Mouse (Mus musculus) stomach, embryonic 14.5 days (tissue): ENCODE results near the gene Hes3. TPM values are rescaled to one million over a fixed set of nuclear protein-coding genes. Genes with fewer than 3 reads are reported as not detected.

Experiments
- ATAC-seq: fragments of 200-750 bp; cut with Nextera tagmentation; 2 replicates; pipeline ENCODE4 v1.8.0; 2017; ENCODE audit warnings: low read depth, moderate TSS enrichment; ENCODE audit not compliant: insufficient number of reproducible peaks, insufficient read depth, low FRiP score
- H3K27ac ChIP-seq: fragments of 300-500 bp; sonication (generic); 2 replicates; pipeline ENCODE4 v1.5.1; 2014; ENCODE audit warnings: mild to moderate bottlenecking, low read length, moderate library complexity, mixed read lengths
- H3K27me3 ChIP-seq: fragments of 300-500 bp; sonication (generic); 2 replicates; pipeline ENCODE4 v1.6.1; 2014; ENCODE audit warnings: low read length, control low read depth, mixed read lengths; ENCODE audit not compliant: control insufficient read depth, insufficient read depth
- H3K36me3 ChIP-seq: fragments of 300-500 bp; sonication (generic); 2 replicates; pipeline ENCODE4 v1.6.1; 2014; ENCODE audit warnings: mild to moderate bottlenecking, control low read depth, low read length, moderate library complexity, mixed read lengths; ENCODE audit not compliant: control insufficient read depth, insufficient read depth
- H3K4me1 ChIP-seq: fragments of 300-500 bp; sonication (generic); 2 replicates; pipeline ENCODE4 v1.6.1; 2014; ENCODE audit warnings: low read length, control low read depth, mixed read lengths; ENCODE audit not compliant: control insufficient read depth, insufficient read depth
- H3K4me2 ChIP-seq: fragments of 300-500 bp; sonication (generic); replicated peaks from 2 replicates; pipeline ENCODE4 v1.6.1; 2014; ENCODE audit warnings: low read depth, low read length, control low read depth
- H3K4me3 ChIP-seq: fragments of 300-500 bp; sonication (generic); 2 replicates; pipeline ENCODE4 v1.5.1; 2014; ENCODE audit warnings: low read depth, low read length, control low read depth
- H3K9ac ChIP-seq: fragments of 300-500 bp; sonication (generic); replicated peaks from 2 replicates; pipeline ENCODE4 v1.6.1; 2014; ENCODE audit warnings: low read depth, mild to moderate bottlenecking, control low read depth, low read length, moderate library complexity, mixed read lengths
- H3K9me3 ChIP-seq: fragments of 300-500 bp; sonication (generic); 2 replicates; pipeline ENCODE4 v1.6.1; 2016; ENCODE audit warnings: low read depth, low read length, control low read depth; ENCODE audit not compliant: control insufficient read depth
- WGBS: fragments of 180-500 bp; shearing (Covaris S2); extraction: QIAGEN DNeasy Blood & Tissue Kit; methylation state at CpG from one replicate; pipeline ENCODE4 v1.1.7; 2014; 5-methylcytosine and 5-hydroxymethylcytosine counted together
- polyA plus RNA-seq: library from polyadenylated mRNA; unstranded; fragments of >200 nt; fragmentation: Nextera tagmentation; extraction: Ambion mirVana; gene quantifications from 2 replicates; pipeline ENCODE4 v1.2.1, GENCODE M21; 2014

The Hes3 gene
- polyA plus RNA-seq, 1 experiment from 2014 or later, result 0.43 TPM

- Histone ChIP-seq H3K4me1 (peaks cover 11% of the 10 kb centered on the region; the same call in 1 of the 2 replicates), H3K4me3 (no peak overlapping the region), H3K4me2 (no peak overlapping the region), H3K9me3 (no peaks in the 10 kb centered on the region), H3K27ac (no peak overlapping the region), H3K9ac (no peak overlapping the region; the same call in 1 of the 2 replicates), H3K36me3 (no peaks in the 10 kb centered on the region; the same call in 1 of the 2 replicates), H3K27me3 (no peaks in the 10 kb centered on the region)
- peak; percentile 68 for ATAC-seq
- WGBS, result 33% methylated on average over 10 of the region's 10 CpGs
Observed at GRCm38 (mm10) chr4:152263512-152264176, 27.8 kb downstream of the Hes3 start.

- Histone ChIP-seq H3K9ac (no peak overlapping the region; the same call in 1 of the 2 replicates), H3K27me3 (no peaks in the 10 kb centered on the region), H3K36me3 (no peaks in the 10 kb centered on the region; the same call in 1 of the 2 replicates), H3K4me2 (no peak overlapping the region), H3K4me1 (peaks cover 11% of the 10 kb centered on the region; the same call in 1 of the 2 replicates), H3K27ac (no peak overlapping the region), H3K9me3 (no peaks in the 10 kb centered on the region), H3K4me3 (no peak overlapping the region)
- no peak for ATAC-seq
- WGBS, result 61% methylated on average over 9 of the region's 9 CpGs
Observed at GRCm38 (mm10) chr4:152263089-152263488, 28.4 kb downstream of the Hes3 start.

- 69% methylated on average over 9 of the region's 9 CpGs for WGBS
- H3K4me3 ChIP-seq, result no peak overlapping the region
- H3K9ac ChIP-seq, result no peak overlapping the region
- no peaks in the 10 kb centered on the region; the same call in 1 of the 2 replicates for H3K36me3 ChIP-seq
- H3K27me3 ChIP-seq, result no peaks in the 10 kb centered on the region
- no peak for ATAC-seq
- H3K4me1 ChIP-seq, result peaks cover 11% of the 10 kb centered on the region; the same call in 1 of the 2 replicates
- H3K4me2 ChIP-seq, result no peak overlapping the region
- H3K27ac ChIP-seq, result no peak overlapping the region
- no peaks in the 10 kb centered on the region for H3K9me3 ChIP-seq
Observed at GRCm38 (mm10) chr4:152262187-152262586, 29.3 kb downstream of the Hes3 start.

- WGBS, result 90% methylated on average over 8 of the region's 8 CpGs
- Histone ChIP-seq H3K9me3 (no peaks in the 10 kb centered on the region), H3K4me3 (no peak overlapping the region), H3K4me2 (no peak overlapping the region), H3K4me1 (peaks cover 15% of the 10 kb centered on the region; the same call in 1 of the 2 replicates), H3K9ac (no peak overlapping the region), H3K27me3 (no peaks in the 10 kb centered on the region), H3K27ac (no peak overlapping the region), H3K36me3 (no peaks in the 10 kb centered on the region; the same call in 1 of the 2 replicates)
- no peak for ATAC-seq
Observed at GRCm38 (mm10) chr4:152260451-152260850, 31.0 kb downstream of the Hes3 start.

- Histone ChIP-seq H3K9me3 (no peaks in the 10 kb centered on the region), H3K27me3 (no peaks in the 10 kb centered on the region), H3K4me1 (0 out of 2 replicates have a peak, but pooled peaks cover 4% of the 10 kb centered on the region), H3K9ac (no peak overlapping the region), H3K27ac (no peak overlapping the region), H3K4me2 (no peak overlapping the region), H3K4me3 (no peak overlapping the region), H3K36me3 (no peaks in the 10 kb centered on the region; the same call in 1 of the 2 replicates)
- 39% methylated on average over 6 of the region's 6 CpGs for WGBS
- no peak for ATAC-seq
Observed at GRCm38 (mm10) chr4:152257070-152257469, 34.4 kb downstream of the Hes3 start.

GRCm38 (mm10) chr4:152253183-152253759 lies 38.2 kb downstream of the Hes3 start:
- Histone ChIP-seq H3K27ac (no peak overlapping the region), H3K9ac (no peak overlapping the region), H3K27me3 (no peaks in the 10 kb centered on the region), H3K9me3 (no peaks in the 10 kb centered on the region), H3K4me2 (no peak overlapping the region), H3K4me3 (no peak overlapping the region), H3K4me1 (0 out of 2 replicates have a peak, but pooled peaks cover 4% of the 10 kb centered on the region), H3K36me3 (no peaks in the 10 kb centered on the region)
- ATAC-seq, result no peak; the same call in 1 of the 2 replicates
- WGBS, result 66% methylated on average over 9 of the region's 9 CpGs

GRCm38 (mm10) chr4:152250615-152251014 lies 40.8 kb downstream of the Hes3 start:
- Histone ChIP-seq H3K9me3 (no peaks in the 10 kb centered on the region), H3K27ac (no peak overlapping the region), H3K9ac (no peak overlapping the region), H3K36me3 (no peaks in the 10 kb centered on the region), H3K27me3 (no peaks in the 10 kb centered on the region), H3K4me3 (no peak overlapping the region), H3K4me2 (no peak overlapping the region), H3K4me1 (no peaks in the 10 kb centered on the region)
- 84% methylated on average over 6 of the region's 6 CpGs for WGBS
- ATAC-seq, result no peak

- WGBS, result 70% methylated on average over 3 of the region's 3 CpGs
- Histone ChIP-seq H3K9ac (no peak overlapping the region), H3K27ac (no peak overlapping the region), H3K4me2 (no peak overlapping the region), H3K36me3 (no peaks in the 10 kb centered on the region), H3K9me3 (no peaks in the 10 kb centered on the region), H3K4me3 (no peak overlapping the region), H3K4me1 (no peaks in the 10 kb centered on the region), H3K27me3 (no peaks in the 10 kb centered on the region)
- no peak for ATAC-seq
Observed at GRCm38 (mm10) chr4:152247195-152247594, 44.3 kb downstream of the Hes3 start.
